Mouse (Mus musculus) heart, adult 2 months (tissue): ENCODE data around the gene Dnase1l2.

Experiments used
- CTCF ChIP-seq: fragments of 200-600 bp; IDR thresholded peaks from 2 replicates; pipeline ENCODE4 v1.8.1; 2022; ENCODE audit warnings: antibody characterized with exemption, mild to moderate bottlenecking, moderate library complexity
- EP300 ChIP-seq: fragments of 200-500 bp; IDR thresholded peaks from 2 replicates; pipeline ENCODE4 v1.6.1; 2011; ENCODE audit warnings: low read depth, low read length, control low read depth; ENCODE audit not compliant: insufficient read depth
- POLR2A ChIP-seq: fragments of 200-500 bp; IDR thresholded peaks from 2 replicates; pipeline ENCODE4 v1.6.1; 2011; ENCODE audit warnings: mild to moderate bottlenecking, low read depth, low read length, control low read depth; ENCODE audit not compliant: insufficient read depth

DNA sequence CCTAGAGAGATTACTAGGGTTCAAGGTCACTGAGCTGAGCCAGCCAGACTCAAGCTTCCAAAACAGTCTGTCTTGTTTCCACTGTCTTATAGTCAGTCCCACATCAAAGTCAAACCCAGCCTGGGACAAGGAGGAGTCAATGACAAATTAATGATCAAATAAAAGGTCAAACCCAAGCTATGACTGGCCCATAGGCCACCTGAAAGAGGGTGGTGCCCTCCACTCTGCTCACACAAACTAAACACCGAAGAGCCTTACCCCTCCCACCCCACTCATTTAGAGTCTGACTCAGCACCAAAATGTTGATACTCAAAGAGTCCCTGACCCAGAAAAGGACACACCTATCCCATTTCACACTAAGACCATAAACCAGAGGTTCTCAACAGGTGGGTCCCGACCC lies 10.5 kb upstream of the Dnase1l2 start:
- TF ChIP-seq EP300 (no peak), CTCF (no peak), POLR2A (no peak)
